Mouse (Mus musculus) layer of hippocampus, postnatal 10 days (tissue): ENCODE results near the gene Vmn1r93. TPM values are rescaled to one million over a fixed set of nuclear protein-coding genes. Genes with fewer than 3 reads are reported as not detected.
"Not testable (repeated sequence)": the region's sequence is repeated elsewhere in the genome, so short reads cannot be mapped to it uniquely, and the experiment has no call there.

Experiments used
- DNase-seq, 2 experiments: peaks; one replicate each; pipeline ENCODE4 v3.0.0; 2021; ENCODE audit warnings: low spot score in 2 of 2
- long read RNA-seq: library from polyadenylated mRNA; stranded (forward); transcript quantifications from one replicate; pipeline ENCODE4 v2.0.0, GENCODE M21; 2023
- total RNA-seq, 2 experiments: library from RNA; stranded (reverse); gene quantifications; 2 replicates each; pipeline ENCODE4 v1.2.3; 2021

The Vmn1r93 gene
- not detected for total RNA-seq
- long read RNA-seq = 0 reads

GRCm38 (mm10) chr7:20138988-20139387 is at the start of gene Vmn1r93:
Gene Vmn1r93 (minus strand): TSS chr7:20139088.
- not testable (repeated sequence) for DNase-seq

DNA sequence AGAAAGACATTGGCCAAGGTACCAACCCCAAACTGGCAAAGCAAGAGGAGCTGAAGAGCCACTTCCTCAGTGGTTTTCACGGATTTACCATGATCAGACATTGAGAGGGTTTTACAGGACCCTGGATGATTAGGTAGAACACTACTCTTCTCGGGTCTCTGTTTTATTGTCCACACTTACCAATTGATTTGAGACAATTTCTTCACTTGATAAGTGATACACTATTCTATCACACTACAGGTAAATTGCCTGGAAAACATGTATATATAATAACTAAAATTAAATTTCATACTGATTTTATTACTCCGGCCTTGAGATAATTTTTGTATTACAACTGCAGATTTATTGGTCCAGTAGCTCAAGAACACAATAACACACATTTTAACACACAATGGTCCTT is 29.4 kb upstream of the Vmn1r93 start, which contains the start of gene Vmn1r94:
Gene Vmn1r94, minus strand, starts transcription at position 101 of the 400 bp plus-strand sequence.
- not testable (repeated sequence) for DNase-seq

- DNase-seq = not testable (repeated sequence)
Measured at GRCm38 (mm10) chr7:20122479-20122878, 16.4 kb downstream of the Vmn1r93 start, which contains the start of gene Gm16442. Gene Gm16442 (minus strand): TSS chr7:20122579.

DNA sequence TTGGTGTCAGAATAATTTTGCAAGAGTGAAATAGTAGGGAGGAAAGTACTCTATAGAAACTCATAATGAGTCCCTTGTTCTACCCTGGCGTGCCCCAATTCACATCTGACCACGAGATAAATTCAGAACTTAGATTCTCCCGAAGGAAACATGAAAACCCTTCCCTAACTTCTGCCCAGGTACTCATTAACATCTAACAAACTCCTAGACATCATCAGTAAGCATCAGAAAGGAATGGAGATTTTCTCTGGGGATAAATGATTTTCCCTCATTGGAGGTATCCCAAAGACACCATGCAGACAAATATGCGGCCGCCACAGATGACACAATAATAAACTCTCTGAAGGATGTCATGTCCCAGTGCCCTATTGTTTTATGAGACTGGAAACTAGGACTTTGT is 39.5 kb downstream of the Vmn1r93 start, which contains the start of gene Vmn1r91:
Gene Vmn1r91, plus strand, starts transcription at position 301 of the 400 bp plus-strand sequence.
- DNase-seq = not testable (repeated sequence)

Other genes with a start within 250 kb of the Vmn1r93 start
- 10 to 100 TPM; 11.9 TPM for gene Pvr, start 217.9 kb downstream of the Vmn1r93 start, total RNA-seq
- not detected for gene Igsf23, start 188.3 kb downstream of the Vmn1r93 start, total RNA-seq
- gene Ceacam20, start 173.7 kb downstream of the Vmn1r93 start, total RNA-seq = not detected
- not detected for gene Nlrp9b, start 147.6 kb downstream of the Vmn1r93 start, total RNA-seq
- gene Vmn1r91, start 39.4 kb downstream of the Vmn1r93 start, total RNA-seq = not detected
- not detected for gene Gm16442, start 16.5 kb downstream of the Vmn1r93 start, total RNA-seq
- not detected for gene Vmn1r94, start 29.3 kb upstream of the Vmn1r93 start, total RNA-seq
- not detected for gene Vmn1r95, start 54.6 kb upstream of the Vmn1r93 start, total RNA-seq
- not detected for gene Gm6164, start 66.5 kb upstream of the Vmn1r93 start, total RNA-seq
- not detected for gene Gm4498, start 94.7 kb upstream of the Vmn1r93 start, total RNA-seq
- gene Gm5890, start 123.7 kb upstream of the Vmn1r93 start, total RNA-seq = not detected
- not detected for gene Gm4133, start 195.0 kb upstream of the Vmn1r93 start, total RNA-seq
- gene Gm5728, start 236.3 kb upstream of the Vmn1r93 start, total RNA-seq = not detected